Mouse (Mus musculus): ENCODE measurements at regions not wholly inside any gene's neighbourhood (a gene's known extent, or its start where the extent isn't known, plus 50 kb on each side); places are given as distances from the start of the nearest gene placed in this dataset.

DNA sequence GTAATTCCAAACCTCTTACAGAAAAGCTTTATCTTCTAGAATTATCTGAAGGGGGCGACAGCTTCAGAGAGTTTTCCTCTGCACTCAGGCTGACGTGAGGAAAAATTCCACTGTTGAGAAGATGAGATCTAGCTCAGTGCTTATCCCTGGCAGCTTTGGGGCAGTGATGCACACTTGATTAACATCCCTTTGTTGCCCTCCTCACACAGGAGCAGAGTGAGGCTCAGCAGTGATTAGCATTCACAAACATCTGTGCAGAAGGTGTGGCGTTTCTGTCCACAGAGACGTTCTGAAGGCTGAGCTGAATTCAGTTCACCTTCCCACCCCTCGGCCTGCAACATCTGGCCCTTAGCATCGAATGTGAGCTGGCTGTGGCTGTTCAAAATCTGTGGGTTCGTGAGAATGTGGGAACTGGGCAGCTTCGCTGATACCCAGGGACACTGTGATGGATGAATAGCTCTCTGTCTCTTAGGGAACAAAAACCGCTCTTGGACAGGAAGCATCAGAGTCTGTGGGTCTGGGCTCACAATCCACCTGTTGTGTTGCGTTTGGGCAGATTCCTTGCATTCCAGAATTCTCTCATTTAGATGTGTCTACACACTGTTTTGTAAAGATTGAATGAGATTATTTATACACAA lies 139.0 kb upstream of the Gm3448 start:
- no peaks in the 10 kb centered on the region for H3K4me1 ChIP-seq (ENCODE audit: control insufficient read depth, insufficient read depth, low read length)

GRCm38 (mm10) chr17:15179411-15179951 lies 138.1 kb upstream of the Gm3448 start:
- no peak overlapping the region for H3K27ac ChIP-seq (ENCODE audit: insufficient read depth, low read depth, low read length)
- 69% methylated on average over 4 of the region's 4 CpGs for WGBS
- TF ChIP-seq CTCF (conservative IDR thresholded peaks at IDR 0.05; ENCODE audit: insufficient read depth, insufficient read length, low read depth, low read length) = no peak
- TF ChIP-seq POLR2A (IDR thresholded peaks at IDR 0.05; ENCODE audit: low read depth, low read length) = no peak
- H3K36me3 ChIP-seq (ENCODE audit: control insufficient read depth, insufficient read depth, low read length) = no peaks in the 10 kb centered on the region
- H3K4me1 ChIP-seq (ENCODE audit: control insufficient read depth, insufficient read depth, low read length) = 0 out of 2 replicates have a peak, but pooled peaks cover under 1% of the 10 kb centered on the region
- no peak for DNase-seq
- no peak overlapping the region for H3K4me3 ChIP-seq (ENCODE audit: insufficient read depth, low read depth, low read length)
- H3K27me3 ChIP-seq (replicated peaks; ENCODE audit: control insufficient read depth, insufficient read depth, low read length) = no peaks in the 10 kb centered on the region

More for the DNA sequence above, 139.0 kb upstream of the Gm3448 start:
- 46% methylated on average over 10 of the region's 10 CpGs for WGBS
- Histone ChIP-seq H3K27ac (ENCODE audit: insufficient read depth, low read depth, low read length) (no peak overlapping the region), H3K36me3 (ENCODE audit: control insufficient read depth, insufficient read depth, low read length) (no peaks in the 10 kb centered on the region), H3K4me3 (ENCODE audit: insufficient read depth, low read depth, low read length) (no peak overlapping the region), H3K27me3 (replicated peaks; ENCODE audit: control insufficient read depth, insufficient read depth, low read length) (no peaks in the 10 kb centered on the region)
- TF ChIP-seq POLR2A (IDR thresholded peaks at IDR 0.05; ENCODE audit: low read depth, low read length) (no peak), CTCF (conservative IDR thresholded peaks at IDR 0.05; ENCODE audit: insufficient read depth, insufficient read length, low read depth, low read length) (no peak)
- no peak for DNase-seq

DNA sequence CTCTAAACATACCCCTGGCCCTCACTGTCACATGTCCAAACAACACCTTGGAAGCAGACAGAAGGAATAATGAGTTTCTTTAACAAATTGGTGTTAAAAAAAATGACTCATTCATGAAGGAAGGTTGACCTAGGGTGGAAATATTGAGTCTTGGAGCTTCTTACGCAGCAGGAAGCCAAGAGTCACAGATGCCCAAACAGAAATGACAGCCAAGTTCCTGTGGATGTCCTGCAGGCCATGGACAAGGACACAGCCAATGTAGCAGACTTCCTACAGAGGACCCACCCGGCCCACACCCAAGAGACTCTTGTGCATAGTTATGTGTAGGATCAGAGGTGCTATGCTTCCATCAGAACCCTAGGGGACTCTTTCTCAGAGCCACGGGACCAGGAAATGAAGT lies 136.1 kb upstream of the Gm3448 start:
- TF ChIP-seq CTCF (conservative IDR thresholded peaks at IDR 0.05; ENCODE audit: insufficient read depth, insufficient read length, low read depth, low read length) = no peak
- TF ChIP-seq POLR2A (IDR thresholded peaks at IDR 0.05; ENCODE audit: low read depth, low read length) = no peak
- WGBS = 64% methylated on average over 3 of the region's 3 CpGs
- peaks cover 4% of the 10 kb centered on the region; the same call in 1 of the 2 replicates for H3K4me1 ChIP-seq (ENCODE audit: control insufficient read depth, insufficient read depth, low read length)
- DNase-seq = peak; percentile 12
- no peaks in the 10 kb centered on the region for H3K36me3 ChIP-seq (ENCODE audit: control insufficient read depth, insufficient read depth, low read length)
- H3K27ac ChIP-seq (ENCODE audit: insufficient read depth, low read depth, low read length) = no peak overlapping the region
- no peak overlapping the region for H3K4me3 ChIP-seq (ENCODE audit: insufficient read depth, low read depth, low read length)
- no peaks in the 10 kb centered on the region for H3K27me3 ChIP-seq (replicated peaks; ENCODE audit: control insufficient read depth, insufficient read depth, low read length)

DNA sequence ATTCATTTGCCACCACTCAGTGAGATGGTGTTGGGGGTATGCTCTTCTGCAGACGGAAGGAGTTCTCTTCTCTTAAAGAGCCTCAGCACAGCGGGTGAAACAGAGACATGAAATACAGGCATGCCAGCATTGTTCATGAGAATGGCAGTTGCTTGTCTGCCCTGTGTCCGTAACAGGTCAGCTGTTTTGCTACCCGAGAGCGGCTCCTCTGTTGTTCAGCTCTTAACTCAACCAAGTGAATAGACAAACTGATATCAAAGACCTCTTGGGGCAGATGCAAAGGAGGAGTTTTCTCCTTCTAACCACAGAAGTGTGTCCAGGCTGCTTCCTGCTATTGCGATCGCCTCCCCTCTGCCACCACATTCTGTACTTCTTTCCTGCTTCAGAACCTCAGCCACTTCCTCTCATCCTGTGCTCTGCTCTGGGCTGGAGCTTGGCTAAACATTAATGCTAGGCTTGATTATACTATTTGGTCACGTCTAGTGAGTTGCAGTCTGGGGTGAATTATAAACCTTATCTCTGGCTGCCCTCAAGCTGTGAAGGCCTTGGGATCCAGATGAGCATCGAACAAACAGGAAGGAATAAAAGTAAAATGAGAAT lies 133.1 kb upstream of the Gm3448 start:
- 25% methylated on average over 9 of the region's 9 CpGs for WGBS
- no peak overlapping the region for H3K27ac ChIP-seq (ENCODE audit: insufficient read depth, low read depth, low read length)
- no peaks in the 10 kb centered on the region for H3K36me3 ChIP-seq (ENCODE audit: control insufficient read depth, insufficient read depth, low read length)
- H3K4me3 ChIP-seq (ENCODE audit: insufficient read depth, low read depth, low read length) = no peak overlapping the region
- peak; percentile 69 for DNase-seq
- TF ChIP-seq CTCF (conservative IDR thresholded peaks at IDR 0.05; ENCODE audit: insufficient read depth, insufficient read length, low read depth, low read length) = no peak
- no peak for TF ChIP-seq POLR2A (IDR thresholded peaks at IDR 0.05; ENCODE audit: low read depth, low read length)
- peaks cover 4% of the 10 kb centered on the region; the same call in 1 of the 2 replicates for H3K4me1 ChIP-seq (ENCODE audit: control insufficient read depth, insufficient read depth, low read length)
- H3K27me3 ChIP-seq (replicated peaks; ENCODE audit: control insufficient read depth, insufficient read depth, low read length) = no peaks in the 10 kb centered on the region

- Histone ChIP-seq H3K4me1 (ENCODE audit: control insufficient read depth, insufficient read depth, low read length) (no peaks in the 10 kb centered on the region), H3K36me3 (ENCODE audit: control insufficient read depth, insufficient read depth, low read length) (no peaks in the 10 kb centered on the region), H3K27me3 (replicated peaks; ENCODE audit: control insufficient read depth, insufficient read depth, low read length) (no peaks in the 10 kb centered on the region), H3K27ac (ENCODE audit: insufficient read depth, low read depth, low read length) (no peak overlapping the region), H3K4me3 (ENCODE audit: insufficient read depth, low read depth, low read length) (no peak overlapping the region)
- TF ChIP-seq POLR2A (IDR thresholded peaks at IDR 0.05; ENCODE audit: low read depth, low read length) (no peak), CTCF (conservative IDR thresholded peaks at IDR 0.05; ENCODE audit: insufficient read depth, insufficient read length, low read depth, low read length) (no peak)
- WGBS = 71% methylated on average over 3 of the region's 3 CpGs
- no peak for DNase-seq
Measured at GRCm38 (mm10) chr17:15167927-15168326, 126.6 kb upstream of the Gm3448 start.

DNA sequence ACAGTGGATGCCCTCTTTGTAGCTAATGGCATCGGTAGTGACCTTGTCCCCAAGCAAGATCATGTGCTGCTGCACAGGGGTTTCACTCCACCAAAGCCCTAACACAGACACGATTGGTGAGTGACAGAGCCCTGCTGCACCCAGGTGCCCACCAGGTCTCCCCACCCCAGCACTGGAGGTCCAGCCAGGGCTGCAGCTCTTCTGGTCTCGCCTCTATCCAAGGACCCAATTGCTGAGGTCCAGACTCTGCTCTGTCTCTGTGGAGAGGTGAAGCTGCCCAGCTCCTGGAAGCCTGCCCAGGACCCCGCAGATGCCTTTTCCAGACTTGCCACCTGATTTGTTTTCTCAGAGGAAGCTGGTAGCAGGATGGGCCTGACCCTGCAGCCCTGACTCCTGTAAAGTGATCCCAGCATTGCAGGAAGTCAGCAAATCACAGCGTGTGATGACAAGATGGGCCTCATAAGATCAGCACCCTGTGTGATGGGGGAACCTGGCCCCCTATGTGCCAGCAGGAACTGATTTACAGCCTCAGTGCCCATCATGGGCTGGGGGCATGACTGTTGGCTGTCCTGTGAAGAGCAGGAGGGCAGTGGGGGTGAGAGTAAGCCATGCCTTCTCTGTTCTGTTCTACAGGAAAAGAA lies 116.5 kb upstream of the Gm3448 start:
- TF ChIP-seq POLR2A (IDR thresholded peaks at IDR 0.05; ENCODE audit: low read depth, low read length) = no peak
- no peak for TF ChIP-seq CTCF (conservative IDR thresholded peaks at IDR 0.05; ENCODE audit: insufficient read depth, insufficient read length, low read depth, low read length)
- no peaks in the 10 kb centered on the region for H3K36me3 ChIP-seq (ENCODE audit: control insufficient read depth, insufficient read depth, low read length)
- H3K4me3 ChIP-seq (ENCODE audit: insufficient read depth, low read depth, low read length) = no peak overlapping the region
- no peak for DNase-seq
- H3K4me1 ChIP-seq (ENCODE audit: control insufficient read depth, insufficient read depth, low read length) = no peaks in the 10 kb centered on the region
- H3K27ac ChIP-seq (ENCODE audit: insufficient read depth, low read depth, low read length) = no peak overlapping the region
- 67% methylated on average over 5 of the region's 5 CpGs for WGBS
- H3K27me3 ChIP-seq (replicated peaks; ENCODE audit: control insufficient read depth, insufficient read depth, low read length) = no peaks in the 10 kb centered on the region

All from kidney, adult 2 months (tissue).